Mouse (Mus musculus): ENCODE data around the gene Nsmce4a.

GRCm38 (mm10) chr7:130547635-130548175 is 25.2 kb downstream of the Nsmce4a start:
- TF ChIP-seq CTCF (IDR thresholded peaks at IDR 0.05; ENCODE audit: control insufficient read depth, insufficient read depth, insufficient read length), result no peak
- TF ChIP-seq MAX (IDR thresholded peaks at IDR 0.05), result no peak
- TF ChIP-seq CEBPB (IDR thresholded peaks at IDR 0.05; ENCODE audit: low read depth), result no peak
- no peak for TF ChIP-seq USF1 (IDR thresholded peaks at IDR 0.05; ENCODE audit: low read depth)
- no peak for TF ChIP-seq FOSL1 (IDR thresholded peaks at IDR 0.05; ENCODE audit: insufficient read depth, low read length, poor library complexity, severe bottlenecking)
- no peak for TF ChIP-seq MYOD1 (IDR thresholded peaks at IDR 0.05; ENCODE audit: control insufficient read depth, insufficient read length, low read depth)
